Mouse (Mus musculus): ENCODE results near the gene Stxbp3.

Gene Stxbp3

DNA sequence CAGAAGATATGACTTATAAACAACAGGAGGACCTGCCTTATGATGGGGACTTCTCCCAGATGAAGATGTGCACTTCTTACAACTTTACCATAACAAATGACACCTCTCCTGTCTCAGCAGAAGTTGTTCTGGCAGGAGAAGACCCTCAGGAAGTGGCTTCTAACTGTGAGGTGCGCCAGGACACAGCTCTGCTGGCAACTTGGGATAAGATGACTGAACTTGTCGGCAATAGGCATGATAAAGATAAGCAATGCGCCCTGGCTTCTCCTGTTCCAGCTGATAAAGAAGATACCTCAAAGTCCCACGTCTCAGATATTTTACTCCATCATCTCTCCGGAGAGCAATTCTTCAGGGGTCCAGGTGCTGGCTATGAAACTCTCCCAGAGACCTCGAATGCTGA, 88.6 kb downstream of the Stxbp3 start:
- no peaks in the 10 kb centered on the region; the same call in 1 of the 2 replicates for H3K27me3 ChIP-seq (ENCODE audit: control insufficient read depth, insufficient read depth, low read length, poor library complexity, severe bottlenecking)
- DNase-seq (ENCODE audit: low read depth, low spot score) = no peak
- H3K36me3 ChIP-seq (ENCODE audit: control insufficient read depth, insufficient read depth, low read length, poor library complexity, severe bottlenecking) = no peaks in the 10 kb centered on the region

DNA sequence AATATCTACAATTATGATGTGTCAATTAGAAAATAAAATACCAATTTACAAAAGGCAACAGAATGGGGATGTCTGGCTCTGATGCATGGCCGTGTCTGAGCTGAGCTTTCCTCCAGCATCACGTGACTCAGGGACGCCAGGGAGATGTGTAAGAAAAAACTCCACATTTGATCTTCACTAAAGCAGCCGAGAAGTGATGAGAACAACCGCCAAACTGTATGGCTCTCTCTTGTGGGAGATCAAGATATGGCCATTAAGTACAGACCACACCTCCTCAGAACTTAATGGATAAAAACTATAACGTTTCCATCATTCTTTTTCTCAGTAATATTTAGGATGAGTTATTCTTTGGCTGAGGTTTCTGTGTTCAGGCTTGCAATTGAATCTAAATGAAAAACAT, 89.3 kb downstream of the Stxbp3 start:
- H3K36me3 ChIP-seq (ENCODE audit: control insufficient read depth, insufficient read depth, low read length, poor library complexity, severe bottlenecking) = no peaks in the 10 kb centered on the region
- no peak for DNase-seq (ENCODE audit: low read depth, low spot score)

DNA sequence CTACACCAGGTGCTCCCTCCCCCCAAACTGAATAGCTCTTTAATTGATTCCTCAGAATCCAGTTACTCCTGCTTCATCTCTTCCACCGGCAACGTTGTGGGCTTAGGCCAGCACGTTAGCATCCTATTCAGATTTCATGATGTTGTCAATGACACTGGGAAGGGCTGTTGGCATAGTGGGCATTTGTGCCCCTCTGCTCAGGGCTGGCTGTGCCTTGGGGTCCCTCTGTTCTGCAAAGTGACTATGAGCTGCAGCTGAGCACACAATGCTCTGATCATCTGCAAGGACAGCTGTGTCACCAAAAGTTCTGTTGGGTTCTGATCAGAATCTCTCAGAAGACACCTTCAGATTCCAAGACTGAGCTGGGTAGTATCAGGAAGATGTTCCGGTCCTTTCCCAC, 96.3 kb downstream of the Stxbp3 start:
- no peak for DNase-seq (ENCODE audit: low read depth, low spot score)
- H3K36me3 ChIP-seq (ENCODE audit: control insufficient read depth, insufficient read depth, low read length, poor library complexity, severe bottlenecking) = no peaks in the 10 kb centered on the region
- no peaks in the 10 kb centered on the region for H3K27me3 ChIP-seq (ENCODE audit: control insufficient read depth, insufficient read depth, low read length, poor library complexity, severe bottlenecking)

More for the DNA sequence above, 89.3 kb downstream of the Stxbp3 start:
- H3K27me3 ChIP-seq (ENCODE audit: control insufficient read depth, insufficient read depth, low read length, poor library complexity, severe bottlenecking) = no peaks in the 10 kb centered on the region; the same call in 1 of the 2 replicates
